Mouse (Mus musculus): ENCODE results near the gene Patj.

Patj gene

DNA sequence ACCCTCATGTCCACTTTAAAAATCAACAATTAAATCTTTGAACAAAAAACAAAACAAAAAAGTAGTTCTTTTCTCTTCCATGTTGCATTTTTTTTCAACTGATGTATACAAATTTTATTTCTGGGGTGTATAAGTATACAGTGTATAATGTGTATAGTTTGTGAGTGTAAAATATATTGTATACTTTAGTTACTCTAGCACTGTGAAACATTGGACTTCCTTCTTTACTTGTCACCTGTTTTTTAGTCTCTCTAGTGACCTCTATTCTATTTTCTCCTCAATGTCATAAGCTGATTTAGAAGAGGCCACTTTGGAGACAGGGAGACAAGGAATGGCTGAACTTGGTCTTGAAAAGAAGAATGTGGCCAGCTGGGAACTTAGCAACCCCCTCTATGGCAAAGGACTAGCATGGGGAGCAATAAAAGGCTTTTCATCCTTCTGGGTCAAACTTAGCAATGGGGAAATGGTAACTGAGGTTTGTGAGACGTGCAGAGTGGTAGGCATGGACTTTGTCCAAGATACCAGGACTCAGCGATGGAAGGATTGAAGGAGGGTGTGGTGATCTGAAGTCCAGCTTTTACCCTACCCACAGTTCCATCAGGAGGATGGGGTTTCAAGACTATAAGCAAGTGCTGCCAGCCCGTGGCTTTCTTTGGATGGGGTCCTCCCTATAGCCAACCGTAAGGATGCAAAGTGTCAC lies 54.1 kb downstream of the Patj start:
- no peak for DNase-seq (ENCODE audit: low spot score)

GRCm38 (mm10) chr4:98450308-98450707 lies 54.7 kb downstream of the Patj start:
- no peak for DNase-seq (ENCODE audit: low spot score)

DNA sequence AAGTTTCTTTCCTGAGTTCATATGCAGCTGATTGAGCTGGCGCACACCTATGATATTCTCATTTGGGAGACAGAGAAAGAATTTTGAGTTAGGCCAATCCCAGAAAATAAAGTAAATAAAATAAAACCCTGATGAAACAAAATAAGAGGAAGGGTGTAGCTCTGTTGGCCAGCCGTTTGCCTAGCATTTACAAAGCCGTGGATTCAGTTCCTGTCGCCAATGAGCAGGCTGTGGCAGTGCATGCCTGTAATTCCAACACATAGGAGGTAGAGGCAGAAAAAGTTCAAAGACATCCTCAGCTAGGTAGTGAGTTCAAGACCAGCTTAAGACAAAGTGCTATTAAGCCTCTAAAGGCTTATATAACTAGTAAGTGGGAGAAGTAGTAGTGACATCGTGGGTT lies 55.2 kb downstream of the Patj start:
- DNase-seq (ENCODE audit: low spot score), result no peak

- no peak for DNase-seq (ENCODE audit: low spot score)
These were observed 55.7 kb downstream of the Patj start for GRCm38 (mm10) chr4:98451259-98451658.

- no peak for DNase-seq (ENCODE audit: low spot score)
These were observed 57.1 kb downstream of the Patj start for GRCm38 (mm10) chr4:98452725-98453124.

GRCm38 (mm10) chr4:98453231-98453630 lies 57.6 kb downstream of the Patj start:
- peak; percentile 54 for DNase-seq (ENCODE audit: low spot score)

DNA sequence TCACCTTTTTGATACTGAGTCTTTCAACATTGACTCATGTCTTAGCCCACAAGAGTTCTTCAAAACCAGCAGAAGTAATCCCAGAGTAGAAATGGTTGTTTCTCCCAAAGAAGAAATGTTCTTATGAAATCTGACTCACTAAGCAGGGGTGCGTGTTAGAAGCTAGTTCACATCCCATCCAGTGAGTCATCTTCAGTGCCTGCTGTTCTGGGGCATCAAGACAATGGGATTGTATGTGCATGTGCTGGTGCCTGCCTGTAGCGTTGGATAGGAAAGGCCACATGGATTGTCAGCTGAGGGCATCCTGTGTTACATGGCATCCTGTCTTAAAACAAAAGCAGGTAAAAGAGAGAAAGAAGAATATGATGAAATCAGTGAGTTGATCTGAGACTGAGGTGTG lies 59.8 kb downstream of the Patj start:
- DNase-seq (ENCODE audit: low spot score), result no peak

- no peak for DNase-seq (ENCODE audit: low spot score)
These were observed 60.3 kb downstream of the Patj start for GRCm38 (mm10) chr4:98455910-98456309.

DNA sequence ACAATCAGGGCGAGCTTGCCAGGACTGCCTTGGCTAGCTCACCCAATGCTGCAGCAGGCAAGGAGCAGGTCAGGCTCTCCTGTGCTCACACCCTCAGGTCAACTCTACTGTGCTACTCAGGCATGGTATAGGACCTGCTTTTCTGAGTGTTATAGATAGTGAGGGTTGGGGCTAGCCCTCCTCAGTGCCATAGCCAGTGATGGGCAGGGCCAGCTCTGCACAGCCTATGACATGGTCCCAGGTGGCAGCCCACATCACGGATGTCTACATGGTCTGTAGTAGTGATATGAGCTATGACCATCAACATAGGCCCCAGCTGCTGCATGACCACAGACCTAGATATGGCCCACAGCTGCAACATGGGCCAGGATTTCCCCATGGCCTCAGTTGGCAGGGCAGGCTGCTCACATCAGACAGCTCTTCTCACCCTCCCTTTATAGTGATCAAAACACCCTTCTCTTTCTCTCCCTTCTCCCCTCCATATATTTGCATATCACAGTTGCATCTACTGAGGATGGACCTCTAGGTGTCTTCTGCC lies 66.3 kb downstream of the Patj start:
- no peak for DNase-seq (ENCODE audit: low spot score)

GRCm38 (mm10) chr4:98465476-98465875 lies 69.9 kb downstream of the Patj start:
- no peak for DNase-seq (ENCODE audit: low spot score)

- DNase-seq (ENCODE audit: low spot score), result no peak
These were observed 70.3 kb downstream of the Patj start for GRCm38 (mm10) chr4:98465886-98466285.

- no peak for DNase-seq (ENCODE audit: low spot score)
These were observed 75.8 kb downstream of the Patj start for GRCm38 (mm10) chr4:98471376-98471775.

DNA sequence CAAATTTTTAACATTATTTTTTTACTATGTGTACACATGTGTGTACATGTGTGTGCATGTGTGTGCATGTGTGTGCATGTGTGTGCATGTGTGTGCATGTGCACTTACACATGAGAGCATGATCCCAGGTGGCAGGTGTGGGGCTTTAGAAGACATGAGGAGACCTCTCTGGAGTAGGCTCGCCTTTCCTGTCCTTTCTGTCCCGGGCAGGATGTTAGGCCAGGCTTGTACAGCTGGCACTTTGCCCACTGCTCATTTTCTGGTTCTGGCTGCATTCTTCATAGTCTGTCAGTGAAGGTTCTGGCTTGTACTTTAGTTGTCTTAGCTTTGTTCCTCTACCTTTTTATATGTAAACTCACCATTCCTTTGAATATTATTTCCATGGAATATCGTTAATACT lies 77.9 kb downstream of the Patj start:
- DNase-seq (ENCODE audit: low spot score), result no peak

DNA sequence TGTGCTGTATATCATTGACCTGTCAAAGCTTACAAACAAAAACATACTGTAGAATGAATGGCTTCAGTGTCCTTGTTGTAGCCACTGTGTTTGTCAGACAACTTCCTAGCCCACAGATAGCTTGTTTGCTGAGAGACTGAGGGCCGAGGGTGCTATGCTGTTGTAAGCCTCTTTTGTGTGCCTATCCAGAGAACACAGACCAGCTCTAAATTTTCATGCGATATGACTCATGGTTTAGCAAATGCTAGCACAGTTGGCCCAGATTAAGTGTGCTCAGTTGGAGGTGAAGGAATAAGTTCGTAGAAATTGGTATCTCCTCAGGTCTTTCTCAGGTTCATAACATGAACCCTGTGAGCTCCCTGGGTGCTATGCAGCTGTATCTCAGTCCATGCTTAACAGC lies 82.4 kb downstream of the Patj start:
- no peak for DNase-seq (ENCODE audit: low spot score)

DNA sequence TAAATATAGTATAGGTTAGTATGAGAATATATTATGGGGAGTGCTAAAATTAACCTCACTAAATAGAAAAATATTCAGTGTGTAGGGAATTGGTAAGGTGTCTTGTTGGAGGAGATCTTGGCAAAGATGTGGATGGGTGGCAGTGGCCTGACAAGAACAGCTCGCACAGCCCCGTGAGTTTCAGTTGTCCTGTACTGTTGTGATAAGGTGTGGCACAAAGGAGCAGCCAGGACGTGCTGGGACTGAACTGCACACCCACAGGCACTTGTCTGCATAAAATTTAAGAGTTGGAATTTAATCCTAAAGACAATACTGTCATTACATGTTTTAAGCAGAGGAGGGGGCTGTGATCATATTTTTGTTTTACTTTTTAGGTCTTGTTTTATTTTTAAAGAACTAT lies 90.9 kb downstream of the Patj start:
- DNase-seq (ENCODE audit: low spot score), result no peak

DNA sequence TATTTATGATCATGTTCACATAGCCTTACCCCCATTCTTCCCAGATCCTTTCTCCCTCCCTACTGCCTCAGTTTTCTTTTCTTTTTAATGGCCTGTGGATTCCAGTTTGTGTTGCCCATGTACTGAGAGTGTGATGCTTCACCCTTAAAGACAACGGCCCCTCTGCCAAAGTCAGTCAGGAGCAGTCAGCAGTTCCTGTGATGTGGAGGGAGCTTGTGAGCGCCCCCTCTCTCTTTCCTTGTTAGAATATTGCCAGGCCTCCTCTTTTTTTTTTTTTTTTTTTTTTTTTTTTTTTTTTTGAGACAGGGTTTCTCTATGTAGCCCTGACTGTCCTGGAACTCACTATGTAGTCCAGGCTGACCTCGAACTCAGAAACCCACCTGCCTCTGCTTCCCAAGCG lies 91.3 kb downstream of the Patj start:
- no peak for DNase-seq (ENCODE audit: low spot score)

- DNase-seq (ENCODE audit: low spot score), result no peak
These were observed 93.8 kb downstream of the Patj start for GRCm38 (mm10) chr4:98489386-98489785.

- DNase-seq (ENCODE audit: low spot score), result no peak
These were observed 102.8 kb downstream of the Patj start for GRCm38 (mm10) chr4:98498341-98498740.

- DNase-seq (ENCODE audit: low spot score), result no peak
These were observed 104.6 kb downstream of the Patj start for GRCm38 (mm10) chr4:98500182-98500581.

DNA sequence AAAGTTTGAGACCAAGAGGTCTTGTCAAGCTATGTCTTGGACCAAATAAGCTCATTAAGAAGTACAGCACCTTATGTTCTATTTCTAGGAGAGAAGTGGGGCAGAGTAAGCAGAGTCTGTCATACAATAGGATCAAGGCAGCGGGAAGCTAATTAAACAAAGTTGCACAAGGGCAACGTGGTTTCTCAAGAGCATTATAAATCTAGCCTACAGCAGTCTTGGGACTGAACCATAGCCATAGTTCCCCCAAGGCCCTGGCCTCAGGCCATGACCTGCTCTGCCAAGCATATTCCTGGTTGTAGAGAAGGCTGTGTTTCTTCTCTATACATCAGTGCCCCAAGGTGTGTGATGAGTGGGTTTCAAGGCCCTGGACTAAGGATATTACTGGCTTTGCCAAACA lies 105.3 kb downstream of the Patj start:
- no peak for DNase-seq (ENCODE audit: low spot score)

- DNase-seq (ENCODE audit: low spot score), result no peak
These were observed 109.2 kb downstream of the Patj start for GRCm38 (mm10) chr4:98504743-98505142.

- DNase-seq (ENCODE audit: low spot score), result no peak
These were observed 113.1 kb downstream of the Patj start for GRCm38 (mm10) chr4:98508471-98509271.

GRCm38 (mm10) chr4:98509939-98510338 lies 114.4 kb downstream of the Patj start:
- no peak for DNase-seq (ENCODE audit: low spot score)
